ENCODE assay signal across 8 mouse cellular contexts in the genomic region with DNA sequence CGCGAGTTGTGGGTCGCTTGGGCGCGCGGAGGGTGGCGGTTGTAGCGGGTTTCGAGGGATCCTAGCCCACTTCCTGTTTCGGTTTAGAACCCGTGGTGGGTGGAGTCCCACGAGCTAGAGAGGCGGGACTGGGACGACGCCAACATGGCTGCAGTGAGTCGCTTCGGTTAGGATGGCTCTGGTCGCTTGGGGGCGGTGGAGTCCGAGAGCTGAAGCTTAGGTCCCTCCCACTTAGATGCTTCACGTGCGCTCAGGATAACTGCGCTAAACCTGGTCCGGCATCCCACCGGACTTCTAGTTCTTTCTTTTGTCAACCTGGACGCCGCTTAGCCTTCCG. TPM values are rescaled to one million over a fixed set of nuclear protein-coding genes. Genes with fewer than 3 reads are reported as not detected.
DNase-seq lines count a peak whose midpoint lies in the region; ATAC-seq and TF ChIP-seq lines count a peak whose summit lies in the region.

A gene (minus strand): TSS at position 117 of the 337 bp plus-strand sequence.

- H3K9me3 ChIP-seq in CH12.LX (replicated peaks; ENCODE audit: low read length), result no peaks in the 10 kb centered on the region
- H3K9me3 ChIP-seq in forebrain, embryonic 10.5 days, result no peaks in the 10 kb centered on the region
- H3K9me3 ChIP-seq in heart, embryonic 16.5 days (replicated peaks; ENCODE audit: control insufficient read depth, low read length), result no peaks in the 10 kb centered on the region
- no peaks in the 10 kb centered on the region for H3K9me3 ChIP-seq in liver, embryonic 15.5 days (replicated peaks)
- no peaks in the 10 kb centered on the region for H3K9me3 ChIP-seq in neural tube, embryonic 14.5 days (ENCODE audit: control insufficient read depth, low read length)

- no peaks in the 10 kb centered on the region for H3K36me3 ChIP-seq in CH12.LX (replicated peaks in 1 of 2; ENCODE audit: control insufficient read depth in 1 of 2, insufficient read depth in 1 of 2, low read length in 1 of 2)
- no peaks in the 10 kb centered on the region for H3K36me3 ChIP-seq in forebrain, embryonic 10.5 days (replicated peaks)
- no peaks in the 10 kb centered on the region for H3K36me3 ChIP-seq in heart, embryonic 16.5 days (ENCODE audit: control insufficient read depth, insufficient read depth)
- H3K36me3 ChIP-seq in liver, embryonic 15.5 days (replicated peaks), result no peaks in the 10 kb centered on the region
- H3K36me3 ChIP-seq in neural tube, embryonic 14.5 days (ENCODE audit: control insufficient read depth, insufficient read depth, low read length), result no peaks in the 10 kb centered on the region

- H3K27me3 ChIP-seq in CH12.LX (replicated peaks), result no peaks in the 10 kb centered on the region
- H3K27me3 ChIP-seq in forebrain, embryonic 10.5 days (ENCODE audit: poor library complexity, severe bottlenecking), result peaks cover 3% of the 10 kb centered on the region; the same call in 1 of the 2 replicates
- no peaks in the 10 kb centered on the region for H3K27me3 ChIP-seq in heart, embryonic 16.5 days (ENCODE audit: control insufficient read depth, insufficient read depth, low read length)
- H3K27me3 ChIP-seq in liver, embryonic 15.5 days, result no peaks in the 10 kb centered on the region
- no peaks in the 10 kb centered on the region for H3K27me3 ChIP-seq in neural tube, embryonic 14.5 days (ENCODE audit: control insufficient read depth, insufficient read depth, low read length)

- no peaks in the 10 kb centered on the region for H3K4me1 ChIP-seq in CH12.LX (ENCODE audit: control insufficient read depth in 1 of 2, insufficient read depth in 2 of 2)
- H3K4me1 ChIP-seq in forebrain, embryonic 10.5 days, result no peaks in the 10 kb centered on the region
- no peaks in the 10 kb centered on the region for H3K4me1 ChIP-seq in heart, embryonic 16.5 days (ENCODE audit: control insufficient read depth, insufficient read depth, low read length)
- 0 out of 2 replicates have a peak, but pooled peaks cover 3% of the 10 kb centered on the region for H3K4me1 ChIP-seq in liver, embryonic 15.5 days (replicated peaks)
- H3K4me1 ChIP-seq in neural tube, embryonic 14.5 days (ENCODE audit: control insufficient read depth, insufficient read depth, low read length), result no peaks in the 10 kb centered on the region

- no peak for TF ChIP-seq EP300 in CH12.LX (IDR thresholded peaks at IDR 0.05; ENCODE audit: low read length)

- WGBS in forebrain, embryonic 10.5 days, result 20% methylated on average over 28 of the region's 28 CpGs
- WGBS in heart, embryonic 16.5 days, result 14% methylated on average over 27 of the region's 28 CpGs
- 17% methylated on average over 28 of the region's 28 CpGs for WGBS in liver, embryonic 15.5 days (ENCODE audit: insufficient replicate concordance)
- WGBS in neural tube, embryonic 14.5 days, result 15% methylated on average over 27 of the region's 28 CpGs

- dilution Hi-C loops in CH12.LX (cut with MboI; ENCODE audit: extremely low pct_ligation_motif_present, extremely low pct_unique_long_range_greater_than_20kb, low sequenced_read_pairs), result no loop called here

- peak; percentile 86 for DNase-seq in CH12.LX (ENCODE audit: extremely low read depth)
- DNase-seq in c-Kit-positive CD71-negative TER-119-negative erythroid progenitor cells, embryonic 14.5 days (ENCODE audit: low read depth), result peak; percentile 69
- DNase-seq in forebrain, embryonic 10.5 days (ENCODE audit: extremely low spot score, low spot score), result peak; percentile 78
- DNase-seq in kidney, postnatal 36 days, result peak; percentile 90 to 94
- peak; percentile 93 for DNase-seq in testis, postnatal 10 days (ENCODE audit: low spot score)

- TF ChIP-seq CTCF in CH12.LX (conservative IDR thresholded peaks at IDR 0.05 in 1 of 2, IDR thresholded peaks at IDR 0.05 in 1 of 2; ENCODE audit: low read depth in 2 of 2, low read length in 2 of 2), result peak in 1 of 2 experiments; percentile 64; a peak in 2 of 4 replicates

- peak within 1 kb of the TSS; percentile 66 for H3K9ac ChIP-seq in CH12.LX (ENCODE audit: insufficient read depth, low read depth)
- peak within 1 kb of the TSS; percentile 84 for H3K9ac ChIP-seq in heart, embryonic 16.5 days (ENCODE audit: low read length)
- H3K9ac ChIP-seq in liver, embryonic 15.5 days, result peak within 1 kb of the TSS; percentile 63
- peak within 1 kb of the TSS; percentile 68 for H3K9ac ChIP-seq in neural tube, embryonic 14.5 days (replicated peaks; ENCODE audit: low read depth, low read length)

- peak; percentile 57 for TF ChIP-seq POLR2A in CH12.LX (IDR thresholded peaks at IDR 0.05; ENCODE audit: low read depth, low read length)

- in situ Hi-C loops in CH12.LX (cut with MboI; ENCODE audit: low pct_ligation_motif_present, low pct_unique_long_range_greater_than_20kb, low sequenced_read_pairs), result no loop called here

- H3K4me3 ChIP-seq in CH12.LX (replicated peaks in 1 of 3; ENCODE audit: low read depth in 2 of 3, low read length in 2 of 3, poor library complexity in 1 of 3), result peak within 1 kb of the TSS; percentile 58 to 76 (median 61)
- peak within 1 kb of the TSS; percentile 61 for H3K4me3 ChIP-seq in forebrain, embryonic 10.5 days
- peak within 1 kb of the TSS; percentile 74 for H3K4me3 ChIP-seq in heart, embryonic 16.5 days (ENCODE audit: low read length)
- peak within 1 kb of the TSS; percentile 70 for H3K4me3 ChIP-seq in liver, embryonic 15.5 days (replicated peaks)
- peak within 1 kb of the TSS; percentile 53 for H3K4me3 ChIP-seq in neural tube, embryonic 14.5 days (ENCODE audit: low read depth, low read length)

- ATAC-seq in heart, embryonic 16.5 days (replicated peaks; ENCODE audit: extremely low read depth, insufficient read depth, low FRiP score), result peak; percentile 98
- ATAC-seq in liver, embryonic 15.5 days (ENCODE audit: insufficient read depth), result peak; percentile 99
- ATAC-seq in neural tube, embryonic 14.5 days (ENCODE audit: low read depth), result peak; percentile 100

- peak; percentile 70 for TF ChIP-seq RAD21 in CH12.LX (IDR thresholded peaks at IDR 0.05; ENCODE audit: low read depth, low read length)

- H3K79me2 ChIP-seq in CH12.LX (replicated peaks; ENCODE audit: control insufficient read depth, extremely low read depth, insufficient read depth, poor library complexity, severe bottlenecking), result no peaks in the 10 kb centered on the region

- peak within 1 kb of the TSS; percentile 70; the same call in 1 of the 2 replicates for H3K4me2 ChIP-seq in CH12.LX (ENCODE audit: insufficient read depth, low read depth, poor library complexity, severe bottlenecking)
- peak within 1 kb of the TSS; percentile 58 for H3K4me2 ChIP-seq in heart, embryonic 16.5 days (ENCODE audit: low read depth, low read length)
- H3K4me2 ChIP-seq in liver, embryonic 15.5 days, result peak within 1 kb of the TSS; percentile 64
- peak within 1 kb of the TSS; percentile 53 for H3K4me2 ChIP-seq in neural tube, embryonic 14.5 days (ENCODE audit: low read depth, low read length)

- no peak within 1 kb of the TSS for H3K27ac ChIP-seq in CH12.LX (ENCODE audit: insufficient read depth, low read depth)
- peak within 1 kb of the TSS; percentile 86 for H3K27ac ChIP-seq in forebrain, embryonic 10.5 days
- H3K27ac ChIP-seq in heart, embryonic 16.5 days (ENCODE audit: low read length), result peak within 1 kb of the TSS; percentile 82
- peak within 1 kb of the TSS; percentile 29; the same call in 1 of the 2 replicates for H3K27ac ChIP-seq in liver, embryonic 15.5 days (replicated peaks)
- peak within 1 kb of the TSS; percentile 34 for H3K27ac ChIP-seq in neural tube, embryonic 14.5 days (ENCODE audit: low read depth, low read length)

TF ChIP-seq in CH12.LX, 34 proteins besides CTCF, POLR2A, EP300 and RAD21:
- peak; percentile 51; the same call in 1 of the 2 replicates for TF ChIP-seq SIN3A (IDR thresholded peaks at IDR 0.05; ENCODE audit: low read length)
- TF ChIP-seq HCFC1 (IDR thresholded peaks at IDR 0.05; ENCODE audit: low read depth, low read length), result peak; percentile 42; the same call in 1 of the 2 replicates
- TF ChIP-seq RCOR1 (conservative IDR thresholded peaks at IDR 0.05; ENCODE audit: low read depth, low read length), result 0 out of 2 replicates have a peak, but pooled peaks have one; percentile 42
- 0 out of 2 replicates have a peak, but pooled peaks have one; percentile 24 for TF ChIP-seq TBP (conservative IDR thresholded peaks at IDR 0.05; ENCODE audit: low read depth, low read length)
- TF ChIP-seq MXI1 (IDR thresholded peaks at IDR 0.05; ENCODE audit: low read depth, low read length), result peak; percentile 4; the same call in 1 of the 2 replicates
- 0 out of 2 replicates have a peak, but pooled peaks have one; percentile 45 for TF ChIP-seq MAX (IDR thresholded peaks at IDR 0.05; ENCODE audit: low read length)
- TF ChIP-seq ZKSCAN1 (IDR thresholded peaks at IDR 0.05; ENCODE audit: borderline replicate concordance, low read depth, low read length), result no peak
- TF ChIP-seq KAT2A (IDR thresholded peaks at IDR 0.05; ENCODE audit: insufficient replicate concordance, low read length), result no peak
- TF ChIP-seq USF1 (IDR thresholded peaks at IDR 0.05; ENCODE audit: low read depth, low read length), result no peak
- TF ChIP-seq MYC (IDR thresholded peaks at IDR 0.05; ENCODE audit: low read depth, low read length), result peak; percentile 25; the same call in 1 of the 2 replicates
- TF ChIP-seq NRF1 (IDR thresholded peaks at IDR 0.05; ENCODE audit: low read depth, low read length), result peak; percentile 41; the same call in 1 of the 2 replicates
- TF ChIP-seq TCF12 (IDR thresholded peaks at IDR 0.05; ENCODE audit: low read depth, low read length), result 0 out of 2 replicates have a peak, but pooled peaks have one; percentile 15
- TF ChIP-seq MEF2A (IDR thresholded peaks at IDR 0.05; ENCODE audit: borderline replicate concordance, low read depth, low read length), result no peak
- peak; percentile 87 for TF ChIP-seq ELF1 (IDR thresholded peaks at IDR 0.05; ENCODE audit: low read depth, low read length)
- TF ChIP-seq BHLHE40 (IDR thresholded peaks at IDR 0.05; ENCODE audit: low read depth, low read length), result peak; percentile 96
- TF ChIP-seq MAZ (IDR thresholded peaks at IDR 0.05; ENCODE audit: low read depth, low read length), result no peak
- peak; percentile 24 for TF ChIP-seq SMC3 (IDR thresholded peaks at IDR 0.05; ENCODE audit: low read depth, low read length)
- peak; percentile 78 for TF ChIP-seq IRF4 (IDR thresholded peaks at IDR 0.05; ENCODE audit: low read depth, low read length)
TF ChIP-seq in CH12.LX: peak in this region for 13.

RNA-seq across cellular contexts. Expression of the gene that starts here (rescaled TPM):
- total RNA-seq in CH12.LX (2012; rRNA removed), result 3.9 TPM in 2 replicates
- 14.0 and 14.6 TPM in 2 replicates for total RNA-seq in CH12.LX (2014; rRNA removed)
- polyA plus RNA-seq in CH12.LX (2012; ENCODE audit: insufficient read length, low read depth), result 7.9 and 13.0 TPM in 2 replicates
- polyA plus RNA-seq in forebrain, embryonic 10.5 days (2016; fragmentation: Nextera tagmentation; extraction: Ambion mirVana), result 6.5 and 7.8 TPM in 2 replicates
- polyA plus RNA-seq in heart, embryonic 16.5 days (2015; fragmentation: Nextera tagmentation; extraction: Ambion mirVana), result 11.3 and 13.0 TPM in 2 replicates
- 7.0 and 7.8 TPM in 2 replicates for polyA plus RNA-seq in liver, embryonic 15.5 days (2015; fragmentation: Nextera tagmentation; extraction: Ambion mirVana)
- polyA plus RNA-seq in neural tube, embryonic 14.5 days (2014; fragmentation: Nextera tagmentation; extraction: Ambion mirVana), result 23.8 and 24.6 TPM in 2 replicates
